Comparison of ENCODE assay signal across 21 mouse cellular contexts in genomic region chr6:30658619-30659018, GRCm38 (mm10). TPM values are rescaled to one million over a fixed set of nuclear protein-coding genes. Genes with fewer than 3 reads are reported as not detected.
DNase-seq lines count a peak whose midpoint lies in the region; ATAC-seq and TF ChIP-seq lines count a peak whose summit lies in the region.
"Had no signal": no experiment of that assay in that cellular context is flagged by ENCODE, and none has a peak within 500 bp of the region (broad histone marks: within the 10 kb centered on the region; RNA-seq: fewer than 3 reads in every experiment).

No protein-coding gene starts in this region.

- 0 out of 2 replicates have a peak overlapping the region, but pooled peaks have one; percentile 12 for H3K27ac ChIP-seq in heart, embryonic 10.5 days
- H3K27ac ChIP-seq in kidney, postnatal 0 days: no peak overlapping the region
- H3K27ac ChIP-seq in embryonic facial prominence, embryonic 10.5 days (replicated peaks): peak overlapping the region; percentile 73
- H3K27ac ChIP-seq: embryonic facial prominence, embryonic 12.5 days; forebrain, embryonic 13.5 days; heart, embryonic 15.5 days; hindbrain, embryonic 14.5 days had no signal

- H3K4me1 ChIP-seq in heart, embryonic 10.5 days: peaks cover 30% of the 10 kb centered on the region
- H3K4me1 ChIP-seq in kidney, postnatal 0 days (replicated peaks; ENCODE audit: insufficient read depth, low read length): peaks cover 18% of the 10 kb centered on the region
- peaks cover 70% of the 10 kb centered on the region for H3K4me1 ChIP-seq in embryonic facial prominence, embryonic 10.5 days

- TF ChIP-seq CTCF in kidney, postnatal 0 days (IDR thresholded peaks at IDR 0.05; ENCODE audit: low read depth): no peak

- H3K4me2 ChIP-seq in kidney, postnatal 0 days (ENCODE audit: low read length): no peak overlapping the region
- H3K4me2 ChIP-seq: embryonic facial prominence, embryonic 12.5 days; forebrain, embryonic 13.5 days; heart, embryonic 11.5 days; heart, embryonic 15.5 days; hindbrain, embryonic 14.5 days had no signal

- H3K9ac ChIP-seq in kidney, postnatal 0 days (ENCODE audit: low read depth, low read length): no peak overlapping the region
- H3K9ac ChIP-seq: embryonic facial prominence, embryonic 12.5 days; forebrain, embryonic 13.5 days; heart, embryonic 15.5 days; hindbrain, embryonic 14.5 days had no signal

- no peak for DNase-seq in heart, embryonic 10.5 days (ENCODE audit: low spot score)
- DNase-seq in heart, adult 9 months (ENCODE audit: low spot score in 2 of 2): no peak
- peak; percentile 35 for DNase-seq in kidney, postnatal 0 days (ENCODE audit: low spot score)
- no peak for DNase-seq in kidney, adult 8-10 months
- DNase-seq in embryonic facial prominence, embryonic 10.5 days (ENCODE audit: low spot score): no peak
- DNase-seq: adrenal gland, adult 8-10 months; adrenal gland, postnatal 36 days; cerebellum, adult 11 months; cerebellum, adult 8-10 months; cerebellum, postnatal 14 days; embryo, embryonic 11 days; gastrocnemius, postnatal 36 days; heart, adult 11 months; heart, postnatal 14 days had no signal

- peaks cover 8% of the 10 kb centered on the region; the same call in 1 of the 2 replicates for H3K36me3 ChIP-seq in heart, embryonic 10.5 days
- H3K36me3 ChIP-seq in kidney, postnatal 0 days (ENCODE audit: insufficient read depth, low read length): no peaks in the 10 kb centered on the region
- peaks cover 26% of the 10 kb centered on the region for H3K36me3 ChIP-seq in embryonic facial prominence, embryonic 10.5 days (replicated peaks)
- H3K36me3 ChIP-seq: heart, embryonic 15.5 days had no signal

- H3K27me3 ChIP-seq in heart, embryonic 10.5 days (ENCODE audit: insufficient read depth, poor library complexity, severe bottlenecking): no peaks in the 10 kb centered on the region
- no peaks in the 10 kb centered on the region for H3K27me3 ChIP-seq in kidney, postnatal 0 days (ENCODE audit: insufficient read depth, low read length)
- H3K27me3 ChIP-seq in embryonic facial prominence, embryonic 10.5 days (replicated peaks; ENCODE audit: low read depth, poor library complexity, severe bottlenecking): 0 out of 2 replicates have a peak, but pooled peaks cover 5% of the 10 kb centered on the region
- H3K27me3 ChIP-seq: CH12.LX; embryonic facial prominence, embryonic 12.5 days; forebrain, embryonic 13.5 days; heart, embryonic 15.5 days had no signal

- 61% methylated on average over 9 of the region's 9 CpGs for WGBS in heart, embryonic 10.5 days
- WGBS in kidney, postnatal 0 days: 62% methylated on average over 9 of the region's 9 CpGs
- WGBS in embryonic facial prominence, embryonic 10.5 days: 67% methylated on average over 9 of the region's 9 CpGs

- H3K9me3 ChIP-seq in heart, embryonic 10.5 days: no peaks in the 10 kb centered on the region
- no peaks in the 10 kb centered on the region for H3K9me3 ChIP-seq in kidney, postnatal 0 days (replicated peaks; ENCODE audit: low read length)
- H3K9me3 ChIP-seq in embryonic facial prominence, embryonic 10.5 days: no peaks in the 10 kb centered on the region
- H3K9me3 ChIP-seq: embryonic facial prominence, embryonic 12.5 days; forebrain, embryonic 13.5 days; heart, embryonic 15.5 days had no signal

- no peak for ATAC-seq in kidney, postnatal 0 days (replicated peaks; ENCODE audit: low FRiP score, low read depth)
- ATAC-seq in cerebellum, adult (ENCODE audit: insufficient number of reproducible peaks, low FRiP score, low TSS enrichment): no peak
- ATAC-seq: forebrain, embryonic 13.5 days had no signal

- no peak overlapping the region for H3K4me3 ChIP-seq in heart, embryonic 10.5 days
- no peak overlapping the region for H3K4me3 ChIP-seq in kidney, postnatal 0 days (replicated peaks; ENCODE audit: low read depth, low read length)
- no peak overlapping the region for H3K4me3 ChIP-seq in embryonic facial prominence, embryonic 10.5 days
- H3K4me3 ChIP-seq: embryonic facial prominence, embryonic 12.5 days; forebrain, embryonic 13.5 days; heart, embryonic 15.5 days had no signal

RNA-seq across cellular contexts. Expression of gene Cpa1, which starts 19.6 kb away (rescaled TPM):
- polyA plus RNA-seq in heart, embryonic 10.5 days (2016; fragmentation: Nextera tagmentation; extraction: Ambion mirVana): 3.9 and 4.3 TPM in 2 replicates
- 0.53 and 0.55 TPM in 2 replicates for polyA plus RNA-seq in kidney, postnatal 0 days (2015; fragmentation: Nextera tagmentation; extraction: Ambion mirVana)
- polyA plus RNA-seq in embryonic facial prominence, embryonic 10.5 days (2016; fragmentation: Nextera tagmentation; extraction: Ambion mirVana): 0.26 and 0.34 TPM in 2 replicates

RNA-seq across cellular contexts. Expression of gene Cep41, which starts 34.9 kb away (rescaled TPM):
- polyA plus RNA-seq in heart, embryonic 10.5 days (2016; fragmentation: Nextera tagmentation; extraction: Ambion mirVana): 12.5 and 15.3 TPM in 2 replicates
- 11.9 and 12.1 TPM in 2 replicates for polyA plus RNA-seq in kidney, postnatal 0 days (2015; fragmentation: Nextera tagmentation; extraction: Ambion mirVana)
- polyA plus RNA-seq in embryonic facial prominence, embryonic 10.5 days (2016; fragmentation: Nextera tagmentation; extraction: Ambion mirVana): 17.7 and 17.9 TPM in 2 replicates

RNA-seq across cellular contexts. Expression of gene Cpa5, which starts 47.8 kb away (rescaled TPM):
- polyA plus RNA-seq in heart, embryonic 10.5 days (2016; fragmentation: Nextera tagmentation; extraction: Ambion mirVana): 0.97 and 2.1 TPM in 2 replicates
- 0.27 and 0.28 TPM in 2 replicates for polyA plus RNA-seq in kidney, postnatal 0 days (2015; fragmentation: Nextera tagmentation; extraction: Ambion mirVana)
- 0.36 and 0.41 TPM in 2 replicates for polyA plus RNA-seq in embryonic facial prominence, embryonic 10.5 days (2016; fragmentation: Nextera tagmentation; extraction: Ambion mirVana)
